Mouse (Mus musculus) left cerebral cortex, adult 2 months (tissue): ENCODE measurements around the gene Crlf1. TPM values are rescaled to one million over a fixed set of nuclear protein-coding genes. Genes with fewer than 3 reads are reported as not detected.

Experiments used
- DNase-seq, 2 experiments: peaks; one replicate each; pipeline ENCODE4 v3.0.0; 2021 to 2022; ENCODE audit warnings: low spot score in 2 of 2, mixed read lengths in 1 of 2; ENCODE audit errors: extremely low spot score in 1 of 2
- H3K27ac ChIP-seq: fragments of 200-600 bp; 2 replicates; pipeline ENCODE4 v1.8.1; 2022
- H3K4me3 ChIP-seq: fragments of 200-600 bp; 2 replicates; pipeline ENCODE4 v1.8.1; 2022
- CTCF ChIP-seq: fragments of 200-600 bp; IDR thresholded peaks from 2 replicates; pipeline ENCODE4 v1.8.1; 2022; ENCODE audit warnings: antibody characterized with exemption, mild to moderate bottlenecking, moderate library complexity
- intact Hi-C: fragments of 180-260 bp; cut with DNase I; formaldehyde crosslinking; loops from one replicate; pipeline ENCODE4 v1.15.1; 2025
- total RNA-seq, 2 experiments: library from RNA; stranded (reverse); gene quantifications; 2 replicates each; pipeline ENCODE4 v1.2.3; 2021

Crlf1 gene
- total RNA-seq, 2 experiments from 2014 or later: 2.6 to 3.0 TPM

DNA sequence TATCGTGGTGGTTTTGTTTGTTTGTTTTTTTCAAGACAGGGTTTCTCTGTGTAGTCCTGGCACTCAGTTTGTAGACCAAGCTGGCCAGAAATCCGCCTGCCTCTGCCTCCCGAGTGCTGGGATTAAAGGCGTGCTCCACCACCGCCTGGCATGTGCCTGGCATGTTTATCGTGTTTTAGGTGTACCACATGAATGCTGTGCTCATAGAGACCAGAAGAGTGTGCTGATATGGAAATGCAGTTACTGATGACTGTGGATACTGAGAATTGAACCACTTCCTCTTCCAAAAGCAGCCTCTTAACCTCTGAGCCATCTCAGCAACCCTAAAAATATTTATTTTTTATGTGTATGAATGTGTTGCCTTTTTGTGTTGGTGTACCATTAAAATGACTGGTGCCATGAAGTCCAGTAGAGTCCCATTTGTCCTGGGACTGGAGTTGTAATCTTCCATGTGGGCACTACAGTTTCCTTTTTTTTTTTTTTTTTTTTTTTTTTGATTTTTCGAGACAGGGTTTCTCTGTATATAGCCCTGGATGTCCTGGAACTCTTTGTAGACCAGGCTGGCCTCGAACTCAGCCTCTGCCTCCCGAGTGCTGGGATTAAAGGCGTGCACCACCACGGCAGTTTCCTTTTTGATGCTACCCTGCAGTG, 19.4 kb downstream of the Crlf1 start:
- no peak for TF ChIP-seq CTCF
- no peak overlapping the region for H3K4me3 ChIP-seq
- no peak for DNase-seq
- intact Hi-C loops: no loop called here
- no peak overlapping the region; the same call in 1 of the 2 replicates for H3K27ac ChIP-seq

- peak overlapping the region; percentile 61 for H3K27ac ChIP-seq
- TF ChIP-seq CTCF: no peak
- DNase-seq: peak in 1 of 2 experiments; percentile 77
- H3K4me3 ChIP-seq: no peak overlapping the region
- intact Hi-C loops: no loop called here
These were observed 20.5 kb downstream of the Crlf1 start for GRCm38 (mm10) chr8:70513441-70513840.

- no peak overlapping the region for H3K4me3 ChIP-seq
- DNase-seq: no peak
- intact Hi-C loops: no loop called here
- no peak for TF ChIP-seq CTCF
- no peak overlapping the region; the same call in 1 of the 2 replicates for H3K27ac ChIP-seq
These were observed 25.1 kb downstream of the Crlf1 start for GRCm38 (mm10) chr8:70517940-70518643.

DNA sequence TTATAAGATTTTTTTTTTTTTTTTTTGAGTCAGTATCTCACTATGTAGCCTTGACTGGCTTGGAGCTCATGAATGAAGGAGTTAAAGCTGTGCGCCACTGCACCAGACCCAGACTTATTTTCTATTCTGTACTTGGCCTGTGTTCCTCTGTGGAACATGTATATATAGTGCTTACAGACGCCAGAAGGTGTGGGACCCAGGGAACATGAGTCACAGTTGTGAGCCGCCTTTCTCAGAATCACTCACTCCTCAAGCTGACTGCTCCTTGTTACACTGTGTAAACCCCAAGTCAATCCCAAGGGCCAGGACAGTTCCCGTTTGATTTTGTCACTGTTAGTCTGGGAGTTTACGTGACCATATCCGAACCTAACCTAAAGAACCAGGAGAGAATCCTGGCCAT, 26.1 kb downstream of the Crlf1 start:
- no peak for DNase-seq
- peak overlapping the region; percentile 19; the same call in 1 of the 2 replicates for H3K27ac ChIP-seq
- intact Hi-C loops: no loop called here
- no peak overlapping the region for H3K4me3 ChIP-seq
- TF ChIP-seq CTCF: no peak

DNA sequence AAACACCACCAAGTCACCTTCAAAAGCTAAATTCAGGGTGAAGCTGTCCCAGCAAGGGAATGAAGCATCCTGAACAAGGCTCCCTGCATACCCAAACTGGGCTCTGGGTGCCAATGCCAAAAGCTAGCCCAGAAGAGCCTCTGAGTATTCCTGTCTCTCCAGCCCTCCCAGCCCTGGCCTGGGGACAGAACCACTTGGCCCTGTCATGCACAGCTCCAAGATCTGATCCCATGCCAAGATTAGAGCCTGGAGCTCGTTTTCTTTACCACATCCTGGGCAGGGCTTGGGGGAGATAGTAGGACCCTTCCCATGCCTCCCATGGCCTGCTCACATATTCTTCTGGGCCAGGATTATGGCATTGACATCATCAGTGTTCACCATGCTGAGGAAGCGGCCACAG, 26.6 kb downstream of the Crlf1 start:
- 0 out of 2 replicates have a peak overlapping the region, but pooled peaks have one; percentile 40 for H3K27ac ChIP-seq
- H3K4me3 ChIP-seq: no peak overlapping the region
- no peak for TF ChIP-seq CTCF
- DNase-seq: no peak
- intact Hi-C loops: no loop called here

DNA sequence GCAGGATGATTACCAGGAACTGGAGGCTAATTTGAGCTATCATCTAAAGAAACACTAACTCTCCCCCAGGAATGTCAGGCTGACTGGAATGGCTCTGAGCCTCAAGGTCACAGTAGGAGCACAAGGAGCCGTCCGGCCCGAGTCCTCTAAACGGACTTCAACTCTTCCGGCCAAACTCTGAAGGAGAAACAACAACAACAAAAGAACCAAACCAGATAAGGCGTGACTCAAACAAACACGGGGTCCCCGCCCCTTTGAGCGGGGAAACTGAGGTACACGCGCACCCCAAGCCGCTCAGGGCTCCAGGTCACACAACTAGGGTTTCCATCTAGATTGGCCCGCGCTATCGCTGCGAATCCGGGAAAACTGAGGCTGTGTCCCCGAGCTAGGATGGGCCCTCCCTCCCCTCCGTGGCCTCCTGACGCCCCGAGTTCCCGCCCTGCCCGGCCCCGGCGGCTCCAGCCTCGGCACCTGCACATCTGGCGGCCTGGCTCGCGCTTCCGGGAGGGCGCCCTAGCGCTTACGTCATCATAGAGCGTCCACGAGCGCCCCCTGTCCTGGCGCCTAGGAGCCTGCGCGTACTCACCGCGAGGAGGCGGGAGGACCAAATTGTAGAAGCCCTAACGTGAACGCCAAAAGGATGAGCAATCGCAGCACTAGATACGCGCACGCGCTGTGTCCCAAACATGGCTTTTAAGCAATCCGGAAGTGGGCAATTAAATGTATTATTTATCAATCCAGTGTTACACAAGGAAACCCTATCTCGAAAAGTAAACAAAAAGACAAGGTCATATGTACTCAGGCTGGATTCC, 29.8 kb downstream of the Crlf1 start:
- peak; percentile 96 to 97 for DNase-seq
- peak overlapping the region; percentile 80 for H3K4me3 ChIP-seq
- peak; percentile 62 for TF ChIP-seq CTCF
- intact Hi-C loops: no loop called here
- peak overlapping the region; percentile 85 for H3K27ac ChIP-seq

GRCm38 (mm10) chr8:70527111-70527511, 34.2 kb downstream of the Crlf1 start:
- H3K27ac ChIP-seq: peak overlapping the region; percentile 96
- intact Hi-C loops: no loop called here
- no peak for TF ChIP-seq CTCF
- peak overlapping the region; percentile 95 for H3K4me3 ChIP-seq
- no peak for DNase-seq

DNA sequence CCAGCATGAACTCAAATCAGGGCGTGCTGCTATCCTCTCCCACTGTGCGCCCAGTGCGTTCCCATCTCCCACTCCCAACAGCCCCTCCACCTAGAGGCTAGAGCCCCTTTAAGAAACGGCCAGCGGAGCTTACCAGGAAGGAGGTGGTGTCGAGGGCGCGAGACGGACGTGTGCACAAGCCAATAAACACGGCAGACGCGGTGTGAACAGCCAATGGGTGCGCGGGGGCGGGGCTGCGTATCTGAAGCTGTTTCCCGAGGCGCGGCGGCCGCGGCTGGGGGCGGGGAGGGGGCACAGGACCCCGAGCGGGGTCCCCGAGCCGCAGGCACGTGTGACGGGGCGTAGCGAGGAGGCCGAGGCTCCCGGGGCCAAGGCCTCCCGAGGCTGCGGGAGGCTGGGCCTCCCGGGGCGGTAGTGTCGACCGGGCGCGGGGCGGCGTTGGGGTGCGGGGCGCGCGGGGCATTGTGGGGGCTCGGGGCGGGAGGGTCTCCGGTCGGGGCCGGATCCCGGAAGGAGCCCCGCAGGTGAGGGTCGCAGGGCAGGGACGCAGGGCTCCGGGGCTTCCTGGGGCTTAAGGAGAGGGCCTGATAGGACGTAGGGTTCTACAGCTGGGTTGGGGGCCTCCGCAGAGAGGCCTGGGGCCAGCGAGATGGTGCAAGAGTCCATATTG, 34.7 kb downstream of the Crlf1 start, which contains the start of the genes Fkbp8 and Kxd1:
Gene Fkbp8 (plus strand): TSS at position 213 of the 670 bp plus-strand sequence.
Gene Kxd1 (minus strand): TSS at position 445 of the 670 bp plus-strand sequence.
- intact Hi-C loops: no loop called here
- Histone ChIP-seq H3K27ac (peak within 1 kb of the TSS; percentile 96), H3K4me3 (peak within 1 kb of the TSS; percentile 95)
- no peak for TF ChIP-seq CTCF
- peak; percentile 99 for DNase-seq

- intact Hi-C loops: no loop called here
- no peak for DNase-seq
- H3K27ac ChIP-seq: peak overlapping the region; percentile 96
- TF ChIP-seq CTCF: no peak
- H3K4me3 ChIP-seq: peak overlapping the region; percentile 95
These were observed 35.3 kb downstream of the Crlf1 start for GRCm38 (mm10) chr8:70528182-70528797.

DNA sequence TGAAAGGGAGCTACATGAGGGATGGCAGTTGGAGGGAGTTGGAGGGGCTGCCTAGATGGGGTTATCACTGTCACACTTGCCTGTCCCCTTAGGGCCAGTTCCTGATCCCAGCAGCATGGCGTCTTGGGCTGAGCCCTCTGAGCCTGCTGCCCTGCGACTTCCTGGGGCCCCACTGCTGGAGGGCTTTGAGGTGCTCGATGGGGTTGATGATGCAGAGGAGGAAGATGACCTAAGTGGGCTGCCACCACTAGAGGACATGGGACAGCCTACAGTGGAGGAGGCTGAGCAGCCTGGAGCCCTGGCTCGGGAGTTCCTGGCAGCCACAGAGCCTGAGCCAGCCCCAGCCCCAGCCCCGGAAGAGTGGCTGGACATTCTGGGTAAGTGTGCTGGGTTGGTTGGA, 36.3 kb downstream of the Crlf1 start:
- intact Hi-C loops: no loop called here
- Histone ChIP-seq H3K27ac (0 out of 2 replicates have a peak overlapping the region, but pooled peaks have one; percentile 15), H3K4me3 (no peak overlapping the region)
- TF ChIP-seq CTCF: no peak
- DNase-seq: no peak

- 0 out of 2 replicates have a peak overlapping the region, but pooled peaks have one; percentile 15 for H3K27ac ChIP-seq
- DNase-seq: no peak
- intact Hi-C loops: no loop called here
These were observed 36.8 kb downstream of the Crlf1 start for GRCm38 (mm10) chr8:70529741-70530161.

More at GRCm38 (mm10) chr8:70529741-70530161, 36.8 kb downstream of the Crlf1 start:
- TF ChIP-seq CTCF: no peak
- H3K4me3 ChIP-seq: no peak overlapping the region
